Mouse (Mus musculus): Measurements from ENCODE around the gene Stat4. TPM values are rescaled to one million over a fixed set of nuclear protein-coding genes. Genes with fewer than 3 reads are reported as not detected.

Gene Stat4
- 1.3 and 1.8 TPM in 2 replicates for polyA plus RNA-seq (2012; rRNA removed)

DNA sequence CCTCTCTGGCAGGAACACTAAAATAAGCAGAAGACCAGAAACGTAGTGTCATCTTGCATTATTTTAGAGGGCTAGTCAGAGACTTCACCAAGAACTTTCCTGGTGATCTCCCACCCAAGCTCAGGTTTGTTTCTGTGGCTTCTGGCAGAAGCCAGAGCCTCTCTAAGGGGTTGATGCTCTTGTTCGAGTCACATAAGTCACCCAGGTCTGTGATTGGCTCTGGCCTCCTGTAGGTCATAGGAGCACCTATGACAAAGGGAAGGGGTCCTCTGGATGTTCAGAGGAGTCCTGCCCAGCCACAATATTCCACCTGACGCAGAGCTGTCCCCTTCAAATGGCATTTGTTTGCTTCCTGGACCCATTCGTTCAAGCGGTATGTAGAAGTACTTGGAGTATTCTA lies at the start of gene Stat4:
TSS of gene Stat4 (plus strand) at position 301 of the 400 bp plus-strand sequence.
- no peak within 1 kb of the TSS for H3K4me3 ChIP-seq (ENCODE audit: insufficient read depth, low read length)
- no peak within 1 kb of the TSS for H3K27ac ChIP-seq (ENCODE audit: insufficient read depth, low read length)
- no peak for TF ChIP-seq POLR2A (IDR thresholded peaks at IDR 0.05; ENCODE audit: extremely low read depth, insufficient read depth, low read length)
- no peak for TF ChIP-seq CTCF (IDR thresholded peaks at IDR 0.05; ENCODE audit: extremely low read depth, insufficient read depth, low read length)
- no peaks in the 10 kb centered on the region for H3K4me1 ChIP-seq (ENCODE audit: control insufficient read depth, insufficient read depth, low read length)

DNA sequence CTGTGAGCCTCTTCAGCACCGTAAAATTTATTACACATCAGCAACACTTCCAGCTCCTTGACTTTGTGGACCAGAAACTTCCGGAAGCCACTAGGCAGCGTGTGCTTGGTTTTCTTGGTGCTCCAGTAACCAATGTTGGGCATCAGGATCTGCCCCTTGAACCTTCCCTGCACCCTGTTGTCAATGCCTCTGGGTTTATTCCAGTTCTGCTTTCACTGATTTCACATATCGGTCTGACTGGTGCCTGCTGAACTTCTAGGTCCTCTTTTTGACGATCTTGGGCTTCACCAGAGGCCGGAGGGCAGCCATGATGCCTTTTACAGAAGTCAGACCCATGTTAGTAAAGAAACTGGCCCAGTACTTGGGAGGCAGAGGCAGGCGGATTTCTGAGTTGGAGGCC lies 48.6 kb upstream of the Stat4 start:
- H3K4me3 ChIP-seq (ENCODE audit: insufficient read depth, low read length), result no peak overlapping the region
- no peak overlapping the region for H3K27ac ChIP-seq (ENCODE audit: insufficient read depth, low read length)
- no peak for TF ChIP-seq POLR2A (IDR thresholded peaks at IDR 0.05; ENCODE audit: extremely low read depth, insufficient read depth, low read length)
- TF ChIP-seq CTCF (IDR thresholded peaks at IDR 0.05; ENCODE audit: extremely low read depth, insufficient read depth, low read length), result no peak
- H3K4me1 ChIP-seq (ENCODE audit: control insufficient read depth, insufficient read depth, low read length), result no peaks in the 10 kb centered on the region

DNA sequence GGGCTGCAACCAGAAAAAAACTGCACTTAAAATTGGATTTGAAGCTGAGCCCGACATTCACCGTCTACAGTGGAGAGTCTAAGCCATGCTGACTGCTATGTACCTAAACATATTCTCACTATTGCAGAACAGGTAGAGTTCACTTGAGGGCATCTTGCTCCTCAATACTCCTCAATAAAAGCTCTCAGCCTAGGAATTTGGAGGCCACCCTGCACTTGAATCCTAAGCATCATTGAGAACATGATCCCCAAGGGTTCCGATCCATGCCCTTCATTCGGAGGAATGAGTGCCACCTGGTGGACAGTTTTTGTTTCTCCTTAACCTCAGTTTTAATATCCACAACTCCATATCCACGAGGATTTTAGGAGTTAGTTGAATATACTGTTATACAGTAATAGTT lies 42.2 kb upstream of the Stat4 start:
- Histone ChIP-seq H3K4me3 (ENCODE audit: insufficient read depth, low read length) (no peak overlapping the region), H3K4me1 (ENCODE audit: control insufficient read depth, insufficient read depth, low read length) (no peaks in the 10 kb centered on the region), H3K27ac (ENCODE audit: insufficient read depth, low read length) (no peak overlapping the region)
- TF ChIP-seq CTCF (IDR thresholded peaks at IDR 0.05; ENCODE audit: extremely low read depth, insufficient read depth, low read length) (peak; percentile 65), POLR2A (IDR thresholded peaks at IDR 0.05; ENCODE audit: extremely low read depth, insufficient read depth, low read length) (no peak)

DNA sequence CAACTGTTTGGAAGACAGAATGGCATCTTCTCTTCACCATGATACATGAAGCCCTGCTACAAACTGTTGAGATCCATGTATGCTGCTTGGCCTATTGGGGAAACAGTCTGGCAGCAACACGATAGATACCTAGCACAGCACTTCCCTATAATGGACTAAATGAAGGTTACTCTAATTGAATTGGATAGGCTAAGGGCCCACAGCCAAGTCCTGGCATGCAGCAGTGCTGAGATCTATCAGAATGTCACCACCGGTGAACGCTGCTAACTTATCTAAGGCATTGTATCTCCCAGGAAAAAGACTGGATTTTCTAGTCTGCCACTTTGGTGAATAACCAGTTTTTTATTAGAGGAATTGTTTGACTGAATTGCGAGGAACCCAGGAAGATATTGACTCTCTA lies 39.8 kb upstream of the Stat4 start:
- no peaks in the 10 kb centered on the region for H3K4me1 ChIP-seq (ENCODE audit: control insufficient read depth, insufficient read depth, low read length)
- TF ChIP-seq CTCF (IDR thresholded peaks at IDR 0.05; ENCODE audit: extremely low read depth, insufficient read depth, low read length) (no peak), POLR2A (IDR thresholded peaks at IDR 0.05; ENCODE audit: extremely low read depth, insufficient read depth, low read length) (no peak)
- no peak overlapping the region for H3K27ac ChIP-seq (ENCODE audit: insufficient read depth, low read length)
- no peak overlapping the region for H3K4me3 ChIP-seq (ENCODE audit: insufficient read depth, low read length)

DNA sequence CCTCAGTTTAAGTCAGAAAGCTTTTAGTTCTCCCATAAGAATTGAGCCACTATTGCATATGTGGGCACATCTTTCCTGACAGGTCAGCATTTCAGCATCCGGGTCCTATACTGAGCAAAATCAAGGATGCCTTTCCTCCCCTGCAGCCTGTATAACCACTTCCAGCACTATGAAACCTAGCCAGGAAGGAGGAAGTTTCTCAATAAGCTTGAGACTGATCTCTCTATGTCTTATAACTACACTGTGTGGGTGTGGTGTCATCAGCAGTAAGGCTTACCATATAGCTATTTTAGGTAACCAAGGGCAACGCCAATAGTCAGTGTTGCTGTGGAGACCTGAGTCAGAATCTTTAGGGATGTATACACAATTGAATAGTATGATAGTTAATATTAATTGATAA lies 22.3 kb upstream of the Stat4 start:
- H3K4me1 ChIP-seq (ENCODE audit: control insufficient read depth, insufficient read depth, low read length), result no peaks in the 10 kb centered on the region
- H3K4me3 ChIP-seq (ENCODE audit: insufficient read depth, low read length), result no peak overlapping the region
- TF ChIP-seq CTCF (IDR thresholded peaks at IDR 0.05; ENCODE audit: extremely low read depth, insufficient read depth, low read length), result no peak
- TF ChIP-seq POLR2A (IDR thresholded peaks at IDR 0.05; ENCODE audit: extremely low read depth, insufficient read depth, low read length), result no peak
- H3K27ac ChIP-seq (ENCODE audit: insufficient read depth, low read length), result no peak overlapping the region

DNA sequence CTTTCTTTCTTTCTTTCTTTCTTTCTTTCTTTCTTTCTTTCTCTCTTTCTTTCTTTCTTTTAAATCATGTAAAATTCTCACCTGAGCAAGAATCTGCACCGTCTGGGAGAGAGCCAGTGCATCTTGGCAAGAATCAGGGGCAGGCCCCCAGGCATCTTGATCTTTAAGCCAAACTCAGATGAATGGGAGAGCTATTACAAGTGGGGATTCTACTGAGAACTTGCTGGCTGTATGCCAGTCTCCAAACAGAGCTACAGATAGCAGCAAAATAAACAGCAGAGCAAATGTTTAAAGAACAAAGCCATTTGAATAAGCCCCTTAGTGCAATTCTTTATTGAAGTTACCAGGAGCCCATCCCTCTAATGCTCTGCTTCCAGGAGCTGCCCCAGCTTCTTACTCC lies 18.0 kb upstream of the Stat4 start:
- Histone ChIP-seq H3K27ac (ENCODE audit: insufficient read depth, low read length) (no peak overlapping the region), H3K4me1 (ENCODE audit: control insufficient read depth, insufficient read depth, low read length) (no peaks in the 10 kb centered on the region), H3K4me3 (ENCODE audit: insufficient read depth, low read length) (no peak overlapping the region)
- no peak for TF ChIP-seq CTCF (IDR thresholded peaks at IDR 0.05; ENCODE audit: extremely low read depth, insufficient read depth, low read length)
- no peak for TF ChIP-seq POLR2A (IDR thresholded peaks at IDR 0.05; ENCODE audit: extremely low read depth, insufficient read depth, low read length)

DNA sequence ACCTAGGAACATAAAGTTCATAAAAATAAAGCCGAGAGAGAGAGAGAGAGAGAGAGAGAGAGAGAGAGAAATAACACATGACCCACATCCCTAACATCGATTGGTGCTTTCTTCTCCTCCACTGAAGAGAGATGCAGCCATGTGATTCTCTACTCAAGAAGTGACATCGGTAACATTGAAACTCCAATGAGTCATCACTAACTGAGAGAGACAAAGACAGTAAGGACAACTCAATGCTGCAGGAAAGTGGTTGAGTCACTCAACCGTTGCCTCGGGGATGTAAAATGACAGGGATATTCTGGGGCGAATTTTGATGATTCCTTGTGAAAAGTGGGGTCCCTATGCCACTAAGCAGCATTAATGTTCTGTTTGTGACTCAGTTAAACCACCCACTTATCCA lies 16.8 kb upstream of the Stat4 start:
- no peaks in the 10 kb centered on the region for H3K4me1 ChIP-seq (ENCODE audit: control insufficient read depth, insufficient read depth, low read length)
- H3K4me3 ChIP-seq (ENCODE audit: insufficient read depth, low read length), result no peak overlapping the region
- no peak overlapping the region for H3K27ac ChIP-seq (ENCODE audit: insufficient read depth, low read length)
- TF ChIP-seq CTCF (IDR thresholded peaks at IDR 0.05; ENCODE audit: extremely low read depth, insufficient read depth, low read length), result no peak
- TF ChIP-seq POLR2A (IDR thresholded peaks at IDR 0.05; ENCODE audit: extremely low read depth, insufficient read depth, low read length), result no peak

DNA sequence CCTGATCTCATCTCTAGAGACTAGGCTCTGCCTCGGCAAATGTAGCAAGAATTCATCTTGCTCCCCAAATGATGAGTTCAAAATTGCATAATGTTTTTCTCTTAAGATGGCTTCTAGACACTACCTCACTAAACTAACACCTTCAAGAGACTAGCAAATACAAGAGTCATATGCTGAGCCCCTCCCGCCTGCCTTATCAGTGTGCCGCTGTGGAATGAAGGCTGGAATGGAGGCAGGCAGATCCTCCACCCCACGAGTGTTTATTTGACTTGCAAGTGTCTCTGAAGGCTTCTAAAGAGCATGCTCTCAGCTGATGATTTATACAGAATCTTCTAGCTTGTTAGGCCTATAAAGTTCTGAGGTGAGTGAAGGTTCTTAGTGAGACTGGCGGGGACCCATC lies 11.4 kb upstream of the Stat4 start:
- Histone ChIP-seq H3K4me3 (ENCODE audit: insufficient read depth, low read length) (no peak overlapping the region), H3K27ac (ENCODE audit: insufficient read depth, low read length) (no peak overlapping the region), H3K4me1 (ENCODE audit: control insufficient read depth, insufficient read depth, low read length) (no peaks in the 10 kb centered on the region)
- TF ChIP-seq POLR2A (IDR thresholded peaks at IDR 0.05; ENCODE audit: extremely low read depth, insufficient read depth, low read length) (no peak), CTCF (IDR thresholded peaks at IDR 0.05; ENCODE audit: extremely low read depth, insufficient read depth, low read length) (no peak)

DNA sequence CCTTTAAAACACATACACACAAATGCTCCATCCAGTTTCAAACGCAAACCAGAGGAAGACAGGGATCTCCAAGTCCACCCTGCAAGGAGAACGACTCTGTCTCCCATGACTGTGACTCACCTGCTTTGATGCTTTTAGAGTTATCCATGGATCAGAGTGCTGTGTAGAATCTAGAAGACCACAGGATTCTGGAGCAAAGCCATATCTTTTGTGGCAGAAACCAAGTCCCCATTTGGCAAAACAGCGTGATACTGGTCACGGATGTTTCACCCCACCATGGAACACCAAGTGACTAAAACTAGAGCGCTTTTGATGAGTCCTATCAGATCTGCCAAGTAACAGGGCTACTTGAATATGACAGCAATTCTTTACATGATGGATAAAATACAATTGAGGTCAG lies 7.9 kb upstream of the Stat4 start:
- Histone ChIP-seq H3K4me3 (ENCODE audit: insufficient read depth, low read length) (no peak overlapping the region), H3K27ac (ENCODE audit: insufficient read depth, low read length) (no peak overlapping the region), H3K4me1 (ENCODE audit: control insufficient read depth, insufficient read depth, low read length) (no peaks in the 10 kb centered on the region)
- no peak for TF ChIP-seq CTCF (IDR thresholded peaks at IDR 0.05; ENCODE audit: extremely low read depth, insufficient read depth, low read length)

DNA sequence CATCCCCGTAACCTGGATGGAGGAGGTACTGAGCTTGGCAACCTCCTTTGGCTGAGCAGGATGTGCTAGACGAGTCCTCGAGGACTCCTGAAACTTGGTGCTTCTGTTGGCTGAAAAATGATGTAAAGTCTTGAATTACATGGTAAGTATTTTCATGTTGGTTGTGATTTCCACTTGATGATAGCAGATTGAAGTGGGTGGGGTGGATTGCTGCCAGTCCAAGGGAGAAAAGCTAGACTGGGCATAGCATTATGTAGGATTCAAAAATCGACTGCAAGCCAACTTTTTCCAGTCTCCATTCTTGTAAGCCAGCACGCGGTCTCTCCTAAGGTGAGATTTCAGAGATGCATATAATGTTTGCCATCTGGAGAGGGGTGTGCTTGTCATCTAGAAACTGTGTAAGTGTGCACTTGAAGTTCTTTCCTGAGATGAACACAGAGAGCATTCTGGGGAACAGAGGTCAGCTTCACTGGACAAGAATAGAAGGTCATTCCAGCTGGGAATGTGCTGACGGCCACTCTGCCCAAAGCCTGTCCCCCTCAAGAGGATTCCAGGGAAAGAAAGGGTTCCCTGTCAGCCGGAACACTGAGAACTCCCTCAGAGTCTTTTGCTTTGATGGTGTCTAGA lies 5.1 kb downstream of the Stat4 start:
- peaks cover 1% of the 10 kb centered on the region; the same call in 1 of the 2 replicates for H3K4me1 ChIP-seq (ENCODE audit: control insufficient read depth, insufficient read depth, low read length)
- TF ChIP-seq POLR2A (IDR thresholded peaks at IDR 0.05; ENCODE audit: extremely low read depth, insufficient read depth, low read length) (no peak), CTCF (IDR thresholded peaks at IDR 0.05; ENCODE audit: extremely low read depth, insufficient read depth, low read length) (no peak)

More for the DNA sequence above, 5.1 kb downstream of the Stat4 start:
- Histone ChIP-seq H3K4me3 (ENCODE audit: insufficient read depth, low read length) (no peak overlapping the region), H3K27ac (ENCODE audit: insufficient read depth, low read length) (no peak overlapping the region)
